Mouse (Mus musculus): ENCODE data around the gene Fbxw14. TPM values are rescaled to one million over a fixed set of nuclear protein-coding genes. Genes with fewer than 3 reads are reported as not detected.
"Not testable (repeated sequence)": the region's sequence is repeated elsewhere in the genome, so short reads cannot be mapped to it uniquely, and the experiment has no call there.

Fbxw14 gene
- not detected in 2 replicates for polyA plus RNA-seq (2014; fragmentation: Nextera tagmentation; extraction: Ambion mirVana)

- no CpG with 5 or more reads among the region's 1 CpGs for WGBS
- ATAC-seq (ENCODE audit: low FRiP score); DNase-seq (ENCODE audit: low spot score, missing footprints); H3K9me3 ChIP-seq (ENCODE audit: control insufficient read depth, low read length); H3K27me3 ChIP-seq (ENCODE audit: control insufficient read depth, insufficient read depth, low read length); H3K4me2 ChIP-seq; H3K4me1 ChIP-seq (ENCODE audit: control insufficient read depth, insufficient read depth, low read length); H3K9ac ChIP-seq (ENCODE audit: low read length); H3K36me3 ChIP-seq (ENCODE audit: control insufficient read depth, insufficient read depth, low read length); H3K4me3 ChIP-seq (ENCODE audit: low read depth, low read length); H3K27ac ChIP-seq (ENCODE audit: low read depth, low read length): not testable (repeated sequence)
Observed at GRCm38 (mm10) chr9:109287576-109287975, at the start of gene Fbxw14. Gene Fbxw14 (minus strand): TSS chr9:109287676.

GRCm38 (mm10) chr9:109263041-109263440 is 24.4 kb downstream of the Fbxw14 start:
- H3K9me3 ChIP-seq (ENCODE audit: control insufficient read depth, low read length) = no peaks in the 10 kb centered on the region
- no peak overlapping the region for H3K27ac ChIP-seq (ENCODE audit: low read depth, low read length)
- ATAC-seq (ENCODE audit: low FRiP score) (no peak), DNase-seq (ENCODE audit: low spot score, missing footprints) (no peak)
- H3K36me3 ChIP-seq (ENCODE audit: control insufficient read depth, insufficient read depth, low read length) = no peaks in the 10 kb centered on the region
- H3K27me3 ChIP-seq (ENCODE audit: control insufficient read depth, insufficient read depth, low read length) = no peaks in the 10 kb centered on the region
- no peak overlapping the region for H3K4me3 ChIP-seq (ENCODE audit: low read depth, low read length)
- H3K4me2 ChIP-seq = no peak overlapping the region
- WGBS = 78% methylated on average over 2 of the region's 2 CpGs
- no peaks in the 10 kb centered on the region for H3K4me1 ChIP-seq (ENCODE audit: control insufficient read depth, insufficient read depth, low read length)
- H3K9ac ChIP-seq (ENCODE audit: low read length) = no peak overlapping the region

DNA sequence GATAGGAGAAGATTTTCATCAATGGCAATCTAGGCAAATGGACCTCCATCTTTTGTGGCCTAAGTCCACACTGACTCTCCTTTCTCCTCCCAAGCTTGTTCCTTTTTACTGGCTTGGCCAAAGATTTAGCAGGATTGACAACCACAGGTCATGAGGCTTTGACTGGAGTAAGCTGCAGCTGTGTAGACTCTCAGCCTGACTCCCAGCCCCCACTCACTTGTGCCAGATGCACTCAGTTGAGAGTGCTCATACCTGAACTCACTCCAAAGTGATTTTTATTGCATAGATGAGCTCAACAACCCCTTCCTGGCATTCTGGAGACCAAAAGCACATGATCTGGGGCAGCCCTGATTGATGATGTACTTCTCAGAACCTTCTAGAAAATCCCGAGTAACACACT is 52.8 kb downstream of the Fbxw14 start, which contains the start of gene Fbxw20:
TSS of gene Fbxw20 (minus strand) at position 101 of the 400 bp plus-strand sequence.
- H3K9ac ChIP-seq (ENCODE audit: low read length) = no peak within 1 kb of the TSS
- H3K4me1 ChIP-seq (ENCODE audit: control insufficient read depth, insufficient read depth, low read length) = no peaks in the 10 kb centered on the region
- WGBS = 100% methylated on average over 1 of the region's 1 CpGs
- no peaks in the 10 kb centered on the region for H3K27me3 ChIP-seq (ENCODE audit: control insufficient read depth, insufficient read depth, low read length)
- H3K9me3 ChIP-seq (ENCODE audit: control insufficient read depth, low read length) = no peaks in the 10 kb centered on the region
- no peak within 1 kb of the TSS for H3K4me3 ChIP-seq (ENCODE audit: low read depth, low read length)
- DNase-seq (ENCODE audit: low spot score, missing footprints) (no peak), ATAC-seq (ENCODE audit: low FRiP score) (no peak)
- no peaks in the 10 kb centered on the region for H3K36me3 ChIP-seq (ENCODE audit: control insufficient read depth, insufficient read depth, low read length)
- no peak within 1 kb of the TSS for H3K27ac ChIP-seq (ENCODE audit: low read depth, low read length)
- H3K4me2 ChIP-seq = no peak within 1 kb of the TSS

Other genes starting within 250 kb of the Fbxw14 start
- gene Shisa5, start 249.1 kb downstream of the Fbxw14 start, polyA plus RNA-seq (2014; fragmentation: Nextera tagmentation; extraction: Ambion mirVana) = 27.1 and 29.9 TPM in 2 replicates
- gene Trex1, start 227.9 kb downstream of the Fbxw14 start, polyA plus RNA-seq (2014; fragmentation: Nextera tagmentation; extraction: Ambion mirVana) = 7.1 and 7.3 TPM in 2 replicates
- 21.7 and 25.0 TPM in 2 replicates for gene Atrip, start 213.6 kb downstream of the Fbxw14 start, polyA plus RNA-seq (2014; fragmentation: Nextera tagmentation; extraction: Ambion mirVana)
- 11.4 and 14.2 TPM in 2 replicates for gene Ccdc51, start 205.2 kb downstream of the Fbxw14 start, polyA plus RNA-seq (2014; fragmentation: Nextera tagmentation; extraction: Ambion mirVana)
- gene Tma7, start 205.1 kb downstream of the Fbxw14 start, polyA plus RNA-seq (2014; fragmentation: Nextera tagmentation; extraction: Ambion mirVana) = 819 and 852 TPM in 2 replicates
- gene Plxnb1, start 192.3 kb downstream of the Fbxw14 start, polyA plus RNA-seq (2014; fragmentation: Nextera tagmentation; extraction: Ambion mirVana) = 17.1 and 17.7 TPM in 2 replicates
- gene Fbxw21, start 125.6 kb downstream of the Fbxw14 start, polyA plus RNA-seq (2014; fragmentation: Nextera tagmentation; extraction: Ambion mirVana) = not detected in 2 replicates
- not detected in 2 replicates for gene Fbxw13, start 91.7 kb downstream of the Fbxw14 start, polyA plus RNA-seq (2014; fragmentation: Nextera tagmentation; extraction: Ambion mirVana)
- gene Fbxw20, start 52.9 kb downstream of the Fbxw14 start, polyA plus RNA-seq (2014; fragmentation: Nextera tagmentation; extraction: Ambion mirVana) = not detected in 2 replicates
- gene Fbxw28, start 52.0 kb upstream of the Fbxw14 start, polyA plus RNA-seq (2014; fragmentation: Nextera tagmentation; extraction: Ambion mirVana) = not detected in 2 replicates
- gene Fbxw22, start 116.6 kb upstream of the Fbxw14 start, polyA plus RNA-seq (2014; fragmentation: Nextera tagmentation; extraction: Ambion mirVana) = not detected in 2 replicates
- 0.10 TPM in 1 of 2 replicates, not detected in the other for gene Fbxw16, start 161.5 kb upstream of the Fbxw14 start, polyA plus RNA-seq (2014; fragmentation: Nextera tagmentation; extraction: Ambion mirVana)
- gene Fbxw19, start 208.2 kb upstream of the Fbxw14 start, polyA plus RNA-seq (2014; fragmentation: Nextera tagmentation; extraction: Ambion mirVana) = not detected in 2 replicates